Mouse (Mus musculus) heart, adult 2 months (tissue): ENCODE results near the gene Wdr76. TPM values are rescaled to one million over a fixed set of nuclear protein-coding genes. Genes with fewer than 3 reads are reported as not detected.

Experiments
- DNase-seq, 2 experiments: peaks; one replicate each; pipeline ENCODE4 v3.0.0; 2021
- H3K27ac ChIP-seq: fragments of 200-600 bp; 2 replicates; pipeline ENCODE4 v1.8.1; 2022
- H3K27me3 ChIP-seq: fragments of 200-500 bp; 2 replicates; pipeline ENCODE4 v1.6.1; 2012; ENCODE audit warnings: mild to moderate bottlenecking, low read length, inconsistent platforms, mixed read lengths; ENCODE audit not compliant: control insufficient read depth, insufficient read depth
- H3K36me3 ChIP-seq: fragments of 200-500 bp; 2 replicates; pipeline ENCODE4 v1.6.1; 2012; ENCODE audit warnings: low read length, inconsistent platforms; ENCODE audit not compliant: control insufficient read depth, insufficient read depth
- H3K4me1 ChIP-seq: fragments of 200-500 bp; 2 replicates; pipeline ENCODE4 v1.6.1; 2011; ENCODE audit warnings: low read length; ENCODE audit not compliant: control insufficient read depth, insufficient read depth
- H3K4me3 ChIP-seq: fragments of 200-600 bp; 2 replicates; pipeline ENCODE4 v1.8.1; 2022
- H3K79me2 ChIP-seq: fragments of 200-500 bp; replicated peaks from 2 replicates; pipeline ENCODE4 v1.6.1; 2012; ENCODE audit warnings: mild to moderate bottlenecking, inconsistent platforms, low read length, moderate library complexity, mixed read lengths; ENCODE audit not compliant: control insufficient read depth, insufficient read depth
- H3K9ac ChIP-seq: fragments of 200-500 bp; 2 replicates; pipeline ENCODE4 v1.6.1; 2012; ENCODE audit warnings: low read depth, mild to moderate bottlenecking, control low read depth, inconsistent platforms, low read length, mixed read lengths
- CTCF ChIP-seq: fragments of 200-600 bp; IDR thresholded peaks from 2 replicates; pipeline ENCODE4 v1.8.1; 2022; ENCODE audit warnings: antibody characterized with exemption, mild to moderate bottlenecking, moderate library complexity
- EP300 ChIP-seq: fragments of 200-500 bp; IDR thresholded peaks from 2 replicates; pipeline ENCODE4 v1.6.1; 2011; ENCODE audit warnings: low read depth, low read length, control low read depth; ENCODE audit not compliant: insufficient read depth
- POLR2A ChIP-seq: fragments of 200-500 bp; IDR thresholded peaks from 2 replicates; pipeline ENCODE4 v1.6.1; 2011; ENCODE audit warnings: mild to moderate bottlenecking, low read depth, low read length, control low read depth; ENCODE audit not compliant: insufficient read depth
- whole genome bisulfite sequencing: fragments of 180-500 bp; shearing (Covaris S2); methylation state at CpG from one replicate; pipeline ENCODE4 v1.1.7; 2018; 5-methylcytosine and 5-hydroxymethylcytosine counted together
- intact Hi-C: fragments of 180-260 bp; cut with DNase I; formaldehyde crosslinking; loops from one replicate; pipeline ENCODE4 v1.15.1; 2025
- polyA plus RNA-seq: library from polyadenylated mRNA; depleted of rRNA; stranded (reverse); fragments of >200 nt; gene quantifications from 2 replicates; pipeline ENCODE4 v1.2.3, GENCODE M21; 2012
- total RNA-seq, 2 experiments: library from RNA; stranded (reverse); gene quantifications; 2 replicates each; pipeline ENCODE4 v1.2.3; 2021

The Wdr76 gene
- total and polyA plus RNA-seq, 3 experiments = 1.2 to 3.0 (median 2.9) TPM

- H3K27ac ChIP-seq = peak overlapping the region; percentile 94
- WGBS = 20% methylated on average over 8 of the region's 8 CpGs
- no peaks in the 10 kb centered on the region for H3K27me3 ChIP-seq
- peak; percentile 63 to 75 for DNase-seq
- peak overlapping the region; percentile 52 for H3K4me3 ChIP-seq
- H3K9ac ChIP-seq = peak overlapping the region; percentile 78
- H3K4me1 ChIP-seq = peaks cover 2% of the 10 kb centered on the region; the same call in 1 of the 2 replicates
- H3K36me3 ChIP-seq = peaks cover 13% of the 10 kb centered on the region
- intact Hi-C loops = loop anchor here (2.0 kb wide), 1 partner anchor 124 kb away; no protein-coding TSS in a partner anchor
- H3K79me2 ChIP-seq = no peaks in the 10 kb centered on the region
- TF ChIP-seq CTCF (no peak), EP300 (peak; percentile 85), POLR2A (peak; percentile 92)
These were observed 44.7 kb downstream of the Wdr76 start for GRCm38 (mm10) chr2:121551271-121551670.

- intact Hi-C loops = no loop called here
- TF ChIP-seq EP300 = no peak
- no peak for TF ChIP-seq POLR2A
- TF ChIP-seq CTCF = no peak
- Histone ChIP-seq H3K4me3 (no peak overlapping the region), H3K79me2 (no peaks in the 10 kb centered on the region), H3K4me1 (no peaks in the 10 kb centered on the region), H3K27me3 (no peaks in the 10 kb centered on the region), H3K36me3 (no peaks in the 10 kb centered on the region), H3K9ac (no peak overlapping the region), H3K27ac (no peak overlapping the region)
- WGBS = 80% methylated on average over 3 of the region's 3 CpGs
- DNase-seq = no peak
These were observed 56.6 kb downstream of the Wdr76 start for GRCm38 (mm10) chr2:121563117-121563516.

DNA sequence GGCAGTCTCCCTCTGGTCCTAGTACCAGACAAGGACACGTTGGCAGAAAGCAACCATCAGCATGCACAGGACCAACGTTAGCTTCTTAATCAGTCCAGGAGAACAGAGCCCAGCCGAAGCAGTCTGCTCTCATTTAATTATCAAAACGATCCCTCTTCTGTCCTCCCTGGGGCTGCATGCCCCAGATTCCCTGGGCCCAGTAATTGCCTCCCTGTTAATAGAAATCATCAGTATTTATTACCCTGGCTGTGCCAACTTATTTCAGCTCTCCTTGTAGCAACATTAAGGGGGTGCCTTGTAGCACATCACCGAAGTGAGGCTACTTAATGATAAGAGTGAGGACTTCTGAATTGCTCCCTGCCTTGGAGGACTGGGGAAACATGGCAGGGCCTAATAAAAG lies 59.4 kb downstream of the Wdr76 start:
- intact Hi-C loops = no loop called here
- H3K79me2 ChIP-seq = no peaks in the 10 kb centered on the region
- no peaks in the 10 kb centered on the region for H3K27me3 ChIP-seq
- WGBS = 72% methylated on average over 5 of the region's 5 CpGs
- no peak for DNase-seq
- H3K4me1 ChIP-seq = no peaks in the 10 kb centered on the region
- no peak overlapping the region for H3K9ac ChIP-seq
- no peak overlapping the region for H3K27ac ChIP-seq
- H3K4me3 ChIP-seq = no peak overlapping the region
- no peak for TF ChIP-seq EP300
- TF ChIP-seq CTCF = no peak
- no peak for TF ChIP-seq POLR2A
- H3K36me3 ChIP-seq = no peaks in the 10 kb centered on the region

GRCm38 (mm10) chr2:121570049-121570448 lies 63.5 kb downstream of the Wdr76 start:
- Histone ChIP-seq H3K79me2 (no peaks in the 10 kb centered on the region), H3K4me3 (no peak overlapping the region), H3K27me3 (no peaks in the 10 kb centered on the region), H3K36me3 (no peaks in the 10 kb centered on the region), H3K4me1 (peaks cover 2% of the 10 kb centered on the region), H3K9ac (no peak overlapping the region), H3K27ac (no peak overlapping the region)
- intact Hi-C loops = no loop called here
- DNase-seq = no peak
- TF ChIP-seq CTCF (no peak), EP300 (no peak), POLR2A (no peak)
- WGBS = 78% methylated on average over 3 of the region's 3 CpGs

GRCm38 (mm10) chr2:121570999-121571655 lies 64.6 kb downstream of the Wdr76 start:
- Histone ChIP-seq H3K9ac (no peak overlapping the region), H3K4me3 (no peak overlapping the region), H3K27me3 (no peaks in the 10 kb centered on the region), H3K4me1 (peaks cover 2% of the 10 kb centered on the region), H3K27ac (no peak overlapping the region), H3K36me3 (no peaks in the 10 kb centered on the region), H3K79me2 (no peaks in the 10 kb centered on the region)
- WGBS = 38% methylated on average over 8 of the region's 8 CpGs
- DNase-seq = peak in 1 of 2 experiments; percentile 35
- TF ChIP-seq EP300 (no peak), POLR2A (no peak), CTCF (no peak)
- intact Hi-C loops = loop anchor here (1.0 kb wide), 2 partner anchors 124 to 261 kb away; no protein-coding TSS in a partner anchor

DNA sequence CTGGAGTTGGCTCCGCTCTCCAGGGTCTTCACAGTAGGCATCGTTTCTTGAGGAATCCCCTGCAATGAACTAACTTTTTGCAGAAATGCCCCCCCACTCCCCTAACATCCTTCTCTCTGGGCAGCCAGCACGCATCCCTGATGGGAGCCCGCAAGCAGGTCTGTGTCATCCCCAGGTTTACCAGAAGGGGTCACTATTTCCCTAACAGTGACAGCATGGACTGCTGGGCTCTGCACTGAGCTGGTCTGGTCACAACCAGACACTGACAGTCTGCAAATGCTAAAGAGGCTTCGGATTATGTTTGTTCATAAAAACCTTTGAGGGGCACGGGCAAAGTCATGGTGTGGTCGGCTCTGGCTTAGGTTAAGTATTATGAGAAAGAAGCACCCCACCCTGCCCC lies 65.3 kb downstream of the Wdr76 start:
- Histone ChIP-seq H3K4me1 (peaks cover 2% of the 10 kb centered on the region), H3K9ac (no peak overlapping the region), H3K36me3 (no peaks in the 10 kb centered on the region), H3K79me2 (no peaks in the 10 kb centered on the region), H3K27me3 (no peaks in the 10 kb centered on the region), H3K4me3 (no peak overlapping the region), H3K27ac (no peak overlapping the region)
- 12% methylated on average over 7 of the region's 7 CpGs for WGBS
- intact Hi-C loops = loop anchor here (1.0 kb wide), 2 partner anchors 124 to 261 kb away; no protein-coding TSS in a partner anchor
- TF ChIP-seq CTCF = peak; percentile 94
- no peak for TF ChIP-seq POLR2A
- TF ChIP-seq EP300 = peak; percentile 91
- peak; percentile 74 to 78 for DNase-seq
